Mouse (Mus musculus) MEL (cell line): ENCODE data around the gene Flywch1.

Experiments
- CHD1 ChIP-seq: IDR thresholded peaks from 2 replicates; pipeline ENCODE4 v1.6.1; 2012; ENCODE audit warnings: low read depth, mild to moderate bottlenecking, inconsistent platforms, low read length, improper control_type of control experiment
- CHD2 ChIP-seq: IDR thresholded peaks from 2 replicates; pipeline ENCODE4 v1.6.1; 2011; ENCODE audit warnings: low read length, improper control_type of control experiment
- CTCF ChIP-seq, 3 experiments: IDR thresholded peaks in 2 of 3; conservative IDR thresholded peaks in 1 of 3; 2 replicates each; pipeline ENCODE4 v1.5.1; 2011 to 2012; ENCODE audit warnings: low read length in 3 of 3, low read depth in 2 of 3, mild to moderate bottlenecking in 2 of 3, improper control_type of control experiment in 1 of 3, inconsistent platforms in 1 of 3, mixed read lengths in 1 of 3, moderate library complexity in 1 of 3; ENCODE audit not compliant: control insufficient read depth in 1 of 3, insufficient read depth in 1 of 3, poor library complexity in 1 of 3, severe bottlenecking in 1 of 3
- ELF1 ChIP-seq: IDR thresholded peaks from 2 replicates; pipeline ENCODE4 v1.6.1; 2014; ENCODE audit warnings: low read depth, mild to moderate bottlenecking, inconsistent platforms, low read length, improper control_type of control experiment, moderate library complexity
- EP300 ChIP-seq, 2 experiments: IDR thresholded peaks; 2 replicates each; pipeline ENCODE4 v1.6.1; 2011; ENCODE audit warnings: improper control_type of control experiment in 2 of 2, low read length in 2 of 2, low read depth in 1 of 2, mild to moderate bottlenecking in 1 of 2
- HCFC1 ChIP-seq: IDR thresholded peaks from 2 replicates; pipeline ENCODE4 v1.6.1; 2012; ENCODE audit warnings: low read depth, mild to moderate bottlenecking, inconsistent platforms, low read length, improper control_type of control experiment, moderate library complexity
- MAFK ChIP-seq: IDR thresholded peaks from 2 replicates; pipeline ENCODE4 v1.6.1; 2011; ENCODE audit warnings: low read depth, mild to moderate bottlenecking, low read length, improper control_type of control experiment, borderline replicate concordance
- MXI1 ChIP-seq: IDR thresholded peaks from 2 replicates; pipeline ENCODE4 v1.6.1; 2011; ENCODE audit warnings: mild to moderate bottlenecking, low read depth, low read length, improper control_type of control experiment
- MYC ChIP-seq: IDR thresholded peaks from 2 replicates; pipeline ENCODE4 v1.6.1; 2011; ENCODE audit warnings: low read depth, mild to moderate bottlenecking, low read length, improper control_type of control experiment, moderate library complexity
- POLR2A ChIP-seq, 2 experiments: IDR thresholded peaks; 2 replicates each; pipeline ENCODE4 v1.6.1; 2011 to 2012; ENCODE audit warnings: low read length in 2 of 2, mild to moderate bottlenecking in 2 of 2, control low read depth in 1 of 2, improper control_type of control experiment in 1 of 2, low read depth in 1 of 2, moderate library complexity in 1 of 2; ENCODE audit not compliant: control insufficient read depth in 1 of 2, insufficient read depth in 1 of 2, poor library complexity in 1 of 2
- POLR2AphosphoS2 ChIP-seq: IDR thresholded peaks from 2 replicates; pipeline ENCODE4 v1.6.1; 2011; ENCODE audit warnings: low read length, improper control_type of control experiment
- TCF12 ChIP-seq: IDR thresholded peaks from 2 replicates; pipeline ENCODE4 v1.6.1; 2014; ENCODE audit warnings: low read depth, mild to moderate bottlenecking, inconsistent platforms, low read length, improper control_type of control experiment, moderate library complexity
- ZC3H11A ChIP-seq: IDR thresholded peaks from 2 replicates; pipeline ENCODE4 v1.6.1; 2012; ENCODE audit warnings: low read depth, mild to moderate bottlenecking, inconsistent platforms, low read length, improper control_type of control experiment
- ZKSCAN1 ChIP-seq: IDR thresholded peaks from 2 replicates; pipeline ENCODE4 v1.6.1; 2012; ENCODE audit warnings: low read depth, mild to moderate bottlenecking, inconsistent platforms, low read length, improper control_type of control experiment, moderate library complexity

GRCm38 (mm10) chr17:23785561-23786471 lies 14.4 kb upstream of the Flywch1 start, which contains the start of gene Flywch2:
- TF ChIP-seq MAFK: no peak
- no peak for TF ChIP-seq CTCF (IDR thresholded peaks at IDR 0.05 in 2 of 3, conservative IDR thresholded peaks at IDR 0.05 in 1 of 3; ENCODE audit: control insufficient read depth in 1 of 3, insufficient read depth in 1 of 3, low read depth in 2 of 3, low read length in 3 of 3, poor library complexity in 1 of 3, severe bottlenecking in 1 of 3)
- no peak for TF ChIP-seq CHD2
- no peak for TF ChIP-seq ELF1
- TF ChIP-seq HCFC1: 0 out of 2 replicates have a peak, but pooled peaks have one; percentile 38
- no peak for TF ChIP-seq MXI1
- TF ChIP-seq MYC: no peak
- TF ChIP-seq POLR2A (IDR thresholded peaks at IDR 0.05; ENCODE audit: control insufficient read depth in 1 of 2, insufficient read depth in 1 of 2, low read depth in 1 of 2, low read length in 2 of 2, poor library complexity in 1 of 2): peak in 1 of 2 experiments; percentile 23; a peak in 1 of 4 replicates
- no peak for TF ChIP-seq POLR2AphosphoS2
- TF ChIP-seq CHD1: no peak
- no peak for TF ChIP-seq TCF12
- TF ChIP-seq ZKSCAN1: no peak
- no peak for TF ChIP-seq EP300 (IDR thresholded peaks at IDR 0.05; ENCODE audit: low read depth in 1 of 2, low read length in 2 of 2)
- no peak for TF ChIP-seq ZC3H11A
